Mouse (Mus musculus) frontal cortex, adult 2 months (tissue): ENCODE measurements around the gene Rwdd2b. TPM values are rescaled to one million over a fixed set of nuclear protein-coding genes. Genes with fewer than 3 reads are reported as not detected.

Source experiments
- DNase-seq, 2 experiments: peaks; one replicate each; pipeline ENCODE4 v3.0.0; 2022; ENCODE audit warnings: low spot score in 1 of 2; ENCODE audit errors: extremely low spot score in 1 of 2
- polyA plus RNA-seq: library from polyadenylated mRNA; depleted of rRNA; stranded (reverse); fragments of >200 nt; gene quantifications from 2 replicates; pipeline ENCODE4 v1.2.3, GENCODE M21; 2012; rRNA removed

Gene Rwdd2b
- polyA plus RNA-seq, 1 experiment = 11.6 TPM

GRCm38 (mm10) chr16:87432033-87432814 lies 8.1 kb downstream of the Rwdd2b start, which contains the start of gene Ltn1:
Gene Ltn1, minus strand, starts transcription at chr16:87432612.
- peak; percentile 98 to 99 for DNase-seq

GRCm38 (mm10) chr16:87427516-87427915 lies 12.9 kb downstream of the Rwdd2b start:
- DNase-seq = no peak

GRCm38 (mm10) chr16:87420662-87421061 lies 19.7 kb downstream of the Rwdd2b start:
- DNase-seq = no peak

GRCm38 (mm10) chr16:87405001-87405400 lies 35.4 kb downstream of the Rwdd2b start:
- DNase-seq = no peak

- DNase-seq = peak; percentile 58 to 86
These were observed 46.4 kb downstream of the Rwdd2b start for GRCm38 (mm10) chr16:87393813-87394548.

GRCm38 (mm10) chr16:87387444-87387977 lies 52.9 kb downstream of the Rwdd2b start:
- DNase-seq = peak in 1 of 2 experiments; percentile 12

GRCm38 (mm10) chr16:87384366-87384765 lies 56.0 kb downstream of the Rwdd2b start:
- DNase-seq = no peak

Other genes with a start within 250 kb of the Rwdd2b start
- gene N6amt1, start 86.4 kb downstream of the Rwdd2b start, polyA plus RNA-seq = 18.1 and 22.9 TPM in 2 replicates
- gene Ltn1, start 8.0 kb downstream of the Rwdd2b start, polyA plus RNA-seq = 15.7 and 17.2 TPM in 2 replicates
- gene Usp16, start 14.1 kb upstream of the Rwdd2b start, polyA plus RNA-seq = 64.9 and 69.2 TPM in 2 replicates
- 131 and 149 TPM in 2 replicates for gene Cct8, start 55.3 kb upstream of the Rwdd2b start, polyA plus RNA-seq
- 1.3 and 1.7 TPM in 2 replicates for gene Map3k7cl, start 112.8 kb upstream of the Rwdd2b start, polyA plus RNA-seq